30 mouse cellular contexts compared by ENCODE assay signal in genomic region chr2:12295150-12295549, GRCm38 (mm10). TPM values are rescaled to one million over a fixed set of nuclear protein-coding genes. Genes with fewer than 3 reads are reported as not detected.
DNase-seq lines count a peak whose midpoint lies in the region; TF ChIP-seq lines count a peak whose summit lies in the region.
"Had no signal": no experiment of that assay in that cellular context is flagged by ENCODE, and none has a peak within 500 bp of the region (broad histone marks: within the 10 kb centered on the region; RNA-seq: fewer than 3 reads in every experiment).

No protein-coding gene starts in this region.

- intact Hi-C loops in left cerebral cortex, postnatal 4 days (cut with DNase I), result loop anchor here (10.0 kb wide), 1 partner anchor 140 kb away; no protein-coding TSS in a partner anchor
- intact Hi-C loops in left cerebral cortex, adult 2 months (cut with DNase I), result no loop called here
- intact Hi-C loops in left cerebral cortex, postnatal 36 days (cut with DNase I), result loop anchor here (10.0 kb wide), 1 partner anchor 140 kb away; no protein-coding TSS in a partner anchor

- peak; percentile 50 to 74 for DNase-seq in frontal cortex, postnatal 36 days (ENCODE audit: low spot score in 2 of 2)
- DNase-seq in frontal cortex, postnatal 25 days (ENCODE audit: low spot score in 2 of 2), result no peak
- DNase-seq in left cerebral cortex, adult 18-20 months (ENCODE audit: low spot score in 2 of 2), result peak; percentile 48 to 71
- no peak for DNase-seq in left cerebral cortex, postnatal 4 days
- DNase-seq in left cerebral cortex, adult 2 months (ENCODE audit: extremely low spot score in 1 of 2, low spot score in 2 of 2), result peak; percentile 31 to 58
- DNase-seq in left cerebral cortex, postnatal 36 days (ENCODE audit: low spot score in 2 of 2), result peak; percentile 41 to 74
- DNase-seq in spleen, postnatal 4 days (ENCODE audit: low spot score in 2 of 2), result no peak
- no peak for DNase-seq in layer of hippocampus, postnatal 36 days
- DNase-seq: adrenal gland, postnatal 10 days; cerebellum, adult 11 months; cerebellum, adult 9-10 months; cerebellum, postnatal 36 days; gastrocnemius, postnatal 36 days; heart, adult 2 months; heart, postnatal 10 days; kidney, adult 11 months; kidney, postnatal 36 days; liver, postnatal 0 days; lung, postnatal 4 days; thymus, adult 18-20 months; thymus, postnatal 25 days had no signal

- H3K4me3 ChIP-seq in left cerebral cortex, adult 2 months, result no peak overlapping the region
- H3K4me3 ChIP-seq: forebrain, embryonic 13.5 days; heart, adult 2 months; heart, embryonic 13.5 days; hindbrain, embryonic 15.5 days; kidney, embryonic 15.5 days; liver, embryonic 12.5 days; megakaryocyte, embryonic 14.5 days; midbrain, embryonic 12.5 days; neural tube, embryonic 13.5 days had no signal

- peak overlapping the region; percentile 76 for H3K27ac ChIP-seq in left cerebral cortex, adult 2 months
- H3K27ac ChIP-seq: forebrain, embryonic 13.5 days; heart, adult 2 months; heart, embryonic 13.5 days; hindbrain, embryonic 15.5 days; kidney, embryonic 15.5 days; liver, embryonic 12.5 days; midbrain, embryonic 12.5 days; neural tube, embryonic 13.5 days had no signal

- no peak; the same call in 1 of the 2 replicates for TF ChIP-seq CTCF in left cerebral cortex, adult 2 months (IDR thresholded peaks at IDR 0.05)

RNA-seq across cellular contexts. Expression of gene Itga8, which starts 6.6 kb away (rescaled TPM):
- 10 to 100 TPM in 1 of 2 experiments, 1 to 10 TPM in 1; 8.7 to 11.8 TPM for total RNA-seq in left cerebral cortex, adult 18-20 months (2021)
- total RNA-seq in left cerebral cortex, postnatal 4 days (2021), result 1 to 10 TPM; 6.1 to 6.5 TPM
- total RNA-seq in left cerebral cortex, adult 2 months (2021), result 10 to 100 TPM in 1 of 2 experiments, 1 to 10 TPM in 1; 9.6 to 10.7 TPM
- total RNA-seq in left cerebral cortex, postnatal 36 days (2021), result 10 to 100 TPM in 1 of 2 experiments, 1 to 10 TPM in 1; 7.2 to 10.9 TPM
- 10 to 100 TPM; 23.6 to 28.1 TPM for total RNA-seq in layer of hippocampus, postnatal 36 days (2021)
- total RNA-seq: MEL had no signal

Comparison
In these comparisons a context has a peak if more than half of its experiments do, and no peak if none do; other contexts are left out.
1. DNase-seq: peak in frontal cortex, postnatal 36 days (2 of 2), left cerebral cortex, adult 18-20 months (2 of 2), left cerebral cortex, adult 2 months (2 of 2) and left cerebral cortex, postnatal 36 days (2 of 2); none in frontal cortex, postnatal 25 days (0 of 2), left cerebral cortex, postnatal 4 days (single experiment), spleen, postnatal 4 days (0 of 2) and layer of hippocampus, postnatal 36 days (0 of 2).